In genomic region chr2:37741806-37742554, GRCm38 (mm10) we compare ENCODE assay signal across 11 mouse cellular contexts. TPM values are rescaled to one million over a fixed set of nuclear protein-coding genes. Genes with fewer than 3 reads are reported as not detected.
DNase-seq lines count a peak whose midpoint lies in the region; ATAC-seq and TF ChIP-seq lines count a peak whose summit lies in the region.
"Had no signal": no experiment of that assay in that cellular context is flagged by ENCODE, and none has a peak within 500 bp of the region (broad histone marks: within the 10 kb centered on the region; RNA-seq: fewer than 3 reads in every experiment).

No protein-coding gene starts in this region.

- no peaks in the 10 kb centered on the region for H3K79me2 ChIP-seq in myocyte (ENCODE audit: control insufficient read depth, insufficient read depth)

- H3K27me3 ChIP-seq in hindbrain, embryonic 14.5 days (ENCODE audit: control insufficient read depth, insufficient read depth, low read length) = no peaks in the 10 kb centered on the region
- H3K27me3 ChIP-seq in hindbrain, embryonic 11.5 days (ENCODE audit: control insufficient read depth, insufficient read depth, low read length) = no peaks in the 10 kb centered on the region
- no peaks in the 10 kb centered on the region for H3K27me3 ChIP-seq in lung, postnatal 0 days (replicated peaks; ENCODE audit: insufficient read depth, low read length)
- H3K27me3 ChIP-seq in myocyte (ENCODE audit: control insufficient read depth, insufficient read depth, insufficient read length) = peaks cover 22% of the 10 kb centered on the region
- H3K27me3 ChIP-seq: forebrain, embryonic 15.5 days had no signal

- TF ChIP-seq POLR2A in myocyte (IDR thresholded peaks at IDR 0.05; ENCODE audit: insufficient read length, low read depth) = no peak

- 0 out of 2 replicates have a peak, but pooled peaks cover 3% of the 10 kb centered on the region for H3K4me1 ChIP-seq in hindbrain, embryonic 14.5 days (replicated peaks; ENCODE audit: control insufficient read depth, insufficient read depth, low read length)
- no peaks in the 10 kb centered on the region for H3K4me1 ChIP-seq in hindbrain, embryonic 11.5 days (replicated peaks; ENCODE audit: control insufficient read depth, insufficient read depth, low read length)
- no peaks in the 10 kb centered on the region for H3K4me1 ChIP-seq in lung, postnatal 0 days (ENCODE audit: insufficient read depth, low read depth, low read length)
- H3K4me1 ChIP-seq: forebrain, embryonic 15.5 days had no signal

- no peak overlapping the region for H3K4me3 ChIP-seq in hindbrain, embryonic 14.5 days (replicated peaks; ENCODE audit: low read length)
- no peak overlapping the region for H3K4me3 ChIP-seq in hindbrain, embryonic 11.5 days (ENCODE audit: low read depth, low read length)
- H3K4me3 ChIP-seq in lung, postnatal 0 days (ENCODE audit: low read depth, low read length) = no peak overlapping the region
- H3K4me3 ChIP-seq in myocyte = no peak overlapping the region
- H3K4me3 ChIP-seq: forebrain, embryonic 15.5 days had no signal

- ATAC-seq in hindbrain, embryonic 14.5 days (ENCODE audit: low FRiP score) = no peak
- ATAC-seq in hindbrain, embryonic 11.5 days (ENCODE audit: low FRiP score) = no peak
- no peak for ATAC-seq in lung, postnatal 0 days
- ATAC-seq: forebrain, embryonic 15.5 days had no signal

- no peaks in the 10 kb centered on the region for H3K9me3 ChIP-seq in hindbrain, embryonic 14.5 days (ENCODE audit: control insufficient read depth, low read length)
- H3K9me3 ChIP-seq in hindbrain, embryonic 11.5 days (ENCODE audit: control insufficient read depth, low read length) = no peaks in the 10 kb centered on the region
- no peaks in the 10 kb centered on the region for H3K9me3 ChIP-seq in lung, postnatal 0 days (ENCODE audit: low read length)
- H3K9me3 ChIP-seq: forebrain, embryonic 15.5 days had no signal

- no peaks in the 10 kb centered on the region for H3K36me3 ChIP-seq in hindbrain, embryonic 14.5 days (replicated peaks; ENCODE audit: control insufficient read depth, insufficient read depth)
- H3K36me3 ChIP-seq in hindbrain, embryonic 11.5 days (ENCODE audit: control insufficient read depth, insufficient read depth, low read length) = no peaks in the 10 kb centered on the region
- no peaks in the 10 kb centered on the region for H3K36me3 ChIP-seq in lung, postnatal 0 days (ENCODE audit: insufficient read depth, low read length)
- no peaks in the 10 kb centered on the region for H3K36me3 ChIP-seq in myocyte (ENCODE audit: control insufficient read depth, insufficient read depth)
- H3K36me3 ChIP-seq: forebrain, embryonic 15.5 days had no signal

- H3K4me2 ChIP-seq in hindbrain, embryonic 14.5 days (replicated peaks) = no peak overlapping the region
- H3K4me2 ChIP-seq in hindbrain, embryonic 11.5 days (replicated peaks; ENCODE audit: low read depth, low read length) = no peak overlapping the region
- H3K4me2 ChIP-seq in lung, postnatal 0 days (replicated peaks; ENCODE audit: low read depth, low read length) = no peak overlapping the region
- peak overlapping the region; percentile 52 for H3K4me2 ChIP-seq in myocyte (ENCODE audit: low read depth)
- H3K4me2 ChIP-seq: forebrain, embryonic 15.5 days had no signal

- peak overlapping the region; percentile 2; the same call in 1 of the 2 replicates for H3K27ac ChIP-seq in hindbrain, embryonic 14.5 days
- no peak overlapping the region for H3K27ac ChIP-seq in hindbrain, embryonic 11.5 days (ENCODE audit: low read depth, low read length)
- H3K27ac ChIP-seq in lung, postnatal 0 days (ENCODE audit: low read length) = no peak overlapping the region
- H3K27ac ChIP-seq: forebrain, embryonic 15.5 days had no signal

- 0 out of 2 replicates have a peak, but pooled peaks have one; percentile 8 for TF ChIP-seq CTCF in lung, postnatal 0 days (IDR thresholded peaks at IDR 0.05)

- no peak overlapping the region for H3K9ac ChIP-seq in hindbrain, embryonic 14.5 days
- H3K9ac ChIP-seq in hindbrain, embryonic 11.5 days (ENCODE audit: low read depth, low read length) = no peak overlapping the region
- no peak overlapping the region for H3K9ac ChIP-seq in lung, postnatal 0 days (replicated peaks; ENCODE audit: low read depth)
- H3K9ac ChIP-seq: forebrain, embryonic 15.5 days had no signal

- no peak for TF ChIP-seq EP300 in lung, postnatal 0 days (IDR thresholded peaks at IDR 0.05)

- H3ac ChIP-seq in myocyte (ENCODE audit: control insufficient read depth, insufficient read length) = no peak overlapping the region

- 69% methylated on average over 20 of the region's 20 CpGs for WGBS in hindbrain, embryonic 14.5 days
- 79% methylated on average over 20 of the region's 20 CpGs for WGBS in hindbrain, embryonic 11.5 days
- 43% methylated on average over 20 of the region's 20 CpGs for WGBS in lung, postnatal 0 days

- DNase-seq in hindbrain, embryonic 14.5 days (ENCODE audit: low spot score) = no peak
- DNase-seq in hindbrain, embryonic 11.5 days (ENCODE audit: low spot score) = no peak
- DNase-seq in lung, postnatal 0 days (ENCODE audit: low spot score) = no peak
- no peak for DNase-seq in lung, adult 18-20 months
- DNase-seq in cerebellum, postnatal 36 days = peak; percentile 37 to 38
- DNase-seq in Muller cell, postnatal 12 days (ENCODE audit: inconsistent ontology term) = no peak
- no peak for DNase-seq in thymus, postnatal 14 days
- DNase-seq: heart, postnatal 4 days; lung, postnatal 36 days had no signal

TF ChIP-seq in myocyte, 11 proteins besides CTCF, POLR2A, EP300 and RAD21:
- TF ChIP-seq REST (IDR thresholded peaks at IDR 0.05; ENCODE audit: insufficient read depth, insufficient read length) (no peak), TCF12 (IDR thresholded peaks at IDR 0.05; ENCODE audit: insufficient read depth, poor library complexity, severe bottlenecking) (no peak), POLR2AphosphoS2 (IDR thresholded peaks at IDR 0.05; ENCODE audit: insufficient read length, low read depth) (no peak), USF1 (IDR thresholded peaks at IDR 0.05; ENCODE audit: low read depth) (no peak), MAX (IDR thresholded peaks at IDR 0.05; ENCODE audit: low read depth) (no peak), MYOD1 (IDR thresholded peaks at IDR 0.05; ENCODE audit: control insufficient read depth in 1 of 3, insufficient read length in 2 of 3, low read depth in 2 of 3) (no peak), TCF3 (IDR thresholded peaks at IDR 0.05; ENCODE audit: insufficient read length, low read depth) (no peak), E2F4 (IDR thresholded peaks at IDR 0.05; ENCODE audit: insufficient read depth) (no peak)

RNA-seq across cellular contexts. Expression of gene Crb2, which starts 34.1 kb away (rescaled TPM):
- 4.5 and 6.3 TPM in 2 replicates for polyA plus RNA-seq in hindbrain, embryonic 14.5 days (2014; fragmentation: Nextera tagmentation; extraction: Ambion mirVana)
- polyA plus RNA-seq in hindbrain, embryonic 11.5 days (2014; fragmentation: Nextera tagmentation; extraction: Ambion mirVana) = 6.2 and 7.7 TPM in 2 replicates
- polyA plus RNA-seq in lung, postnatal 0 days (2015; fragmentation: Nextera tagmentation; extraction: Ambion mirVana) = 0.39 and 0.40 TPM in 2 replicates
- not detected for polyA plus RNA-seq in myocyte (2012; fragmentation: generic; extraction: Trizol)

RNA-seq across cellular contexts. Expression of gene Strbp, which starts 38.3 kb away (rescaled TPM):
- 132 and 141 TPM in 2 replicates for polyA plus RNA-seq in hindbrain, embryonic 14.5 days (2014; fragmentation: Nextera tagmentation; extraction: Ambion mirVana)
- polyA plus RNA-seq in hindbrain, embryonic 11.5 days (2014; fragmentation: Nextera tagmentation; extraction: Ambion mirVana) = 99.3 and 101 TPM in 2 replicates
- 16.8 and 19.6 TPM in 2 replicates for polyA plus RNA-seq in lung, postnatal 0 days (2015; fragmentation: Nextera tagmentation; extraction: Ambion mirVana)
- 2.4 TPM for polyA plus RNA-seq in myocyte (2012; fragmentation: generic; extraction: Trizol)

Comparison
In these comparisons a context has a peak if more than half of its experiments do, and no peak if none do; other contexts are left out.
1. DNase-seq: peak in cerebellum, postnatal 36 days (2 of 2); none in hindbrain, embryonic 14.5 days (single experiment), hindbrain, embryonic 11.5 days (single experiment), lung, postnatal 0 days (single experiment), lung, adult 18-20 months (0 of 2), Muller cell, postnatal 12 days (single experiment) and thymus, postnatal 14 days (single experiment).